Mouse (Mus musculus) small intestine, adult 10 weeks (tissue): ENCODE measurements around the gene Keg1. TPM values are rescaled to one million over a fixed set of nuclear protein-coding genes. Genes with fewer than 3 reads are reported as not detected.

Experiments used
- polyA plus RNA-seq: library from polyadenylated mRNA; stranded (reverse); fragments of 350-450 nt; fragmentation: Illumina TruSeq; extraction: RNeasy Lipid Tissue Mini Kit (QIAGEN cat#74804); gene quantifications from one replicate; pipeline ENCODE4 v1.2.3, GENCODE M21; 2014; ENCODE audit warnings: low replicate concordance

Keg1 gene
- 0.93 TPM for polyA plus RNA-seq

DNA sequence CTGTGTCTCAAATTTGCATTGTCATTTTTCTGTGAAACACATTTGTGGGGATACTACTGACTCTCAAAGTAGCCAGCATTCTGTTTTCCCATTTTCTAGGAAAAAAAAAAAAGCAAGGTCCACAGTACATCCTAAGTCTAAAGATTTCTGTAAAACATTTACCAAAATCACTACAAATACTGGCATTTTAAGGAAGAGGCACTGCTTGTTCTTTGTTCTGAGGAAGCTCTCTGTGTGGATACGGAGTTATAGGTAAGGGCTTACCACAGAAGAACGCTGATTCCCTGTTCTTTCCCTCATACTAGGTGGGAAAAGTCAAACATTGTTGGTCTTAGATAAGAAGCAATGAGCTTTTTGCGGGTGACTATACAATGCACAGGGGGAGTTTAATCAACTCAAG is at the start of gene Keg1:
Gene Keg1, plus strand, starts transcription at position 197 of the 400 bp plus-strand sequence.

DNA sequence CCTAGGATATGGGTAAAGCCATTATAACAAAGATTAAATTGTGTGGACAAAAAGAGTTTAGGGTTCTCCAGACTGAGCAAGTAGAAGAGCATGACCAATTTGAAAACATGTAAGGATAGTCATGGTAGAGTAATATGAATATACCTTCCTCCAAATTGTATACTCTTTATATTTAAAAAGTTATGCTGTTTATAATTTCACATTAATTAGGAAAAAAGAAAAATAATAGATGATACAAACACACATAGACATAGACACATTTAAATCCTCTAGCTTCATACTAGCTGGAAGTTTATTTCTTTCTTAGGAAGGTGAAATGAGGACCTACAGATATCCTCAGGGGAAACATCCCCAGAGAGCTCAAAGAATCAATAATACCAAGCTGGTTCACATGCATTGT is 25.4 kb upstream of the Keg1 start, which contains the start of gene Olfr1442:
Gene Olfr1442, plus strand, starts transcription at position 301 of the 400 bp plus-strand sequence.

DNA sequence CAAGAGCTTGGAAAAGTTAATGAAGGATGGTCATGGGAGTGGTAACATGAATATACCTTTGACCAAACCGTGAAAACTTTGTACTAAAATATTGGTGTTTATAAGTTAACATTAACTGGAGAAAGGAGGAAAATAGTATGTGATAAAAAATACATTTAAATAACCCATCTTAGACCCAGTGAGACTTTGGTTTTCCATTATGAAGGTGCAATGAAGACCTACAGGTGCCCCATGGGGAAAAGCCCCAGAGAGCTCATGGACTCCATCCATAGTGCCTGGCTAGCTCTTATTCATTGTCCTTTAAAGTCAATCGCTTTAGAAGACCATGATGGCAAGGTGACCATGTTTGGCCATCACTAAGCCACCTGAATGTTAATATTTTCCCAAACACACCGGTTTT is 17.8 kb upstream of the Keg1 start, which contains the start of gene Olfr1443:
Gene Olfr1443, plus strand, starts transcription at position 301 of the 400 bp plus-strand sequence.

DNA sequence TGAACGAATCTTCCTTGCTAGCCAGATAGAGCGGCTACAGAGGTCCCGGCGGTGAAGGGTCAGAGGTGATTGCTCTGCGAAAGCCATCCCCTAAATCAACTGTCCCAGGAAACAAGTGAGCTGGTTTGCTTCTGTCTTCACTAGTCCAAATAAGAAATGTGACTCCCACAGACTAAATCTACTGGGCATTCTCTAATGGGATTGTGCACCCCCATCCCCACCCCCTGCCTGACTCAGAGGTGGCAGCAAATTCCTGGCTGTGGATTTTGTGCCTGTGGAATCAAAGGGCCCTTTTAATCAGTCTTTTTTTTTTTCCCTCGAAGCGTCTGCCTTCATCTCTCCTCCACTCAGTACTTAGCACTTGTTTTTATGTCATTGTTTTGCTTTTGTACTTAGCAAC is 69.7 kb downstream of the Keg1 start, which contains the start of gene Cntf:
Gene Cntf, minus strand, starts transcription at position 325 of the 400 bp plus-strand sequence.

Other genes starting within 250 kb of the Keg1 start
- gene Mpeg1, start 235.0 kb upstream of the Keg1 start, polyA plus RNA-seq, result 68.6 TPM
- gene Dtx4, start 194.3 kb upstream of the Keg1 start, polyA plus RNA-seq, result 12.3 TPM
- gene Fam111a, start 150.0 kb upstream of the Keg1 start, polyA plus RNA-seq, result 37.2 TPM
- 1.7 TPM for gene Gm4952, start 95.8 kb upstream of the Keg1 start, polyA plus RNA-seq
- 1.3 TPM for gene Glyat, start 62.5 kb upstream of the Keg1 start, polyA plus RNA-seq
- not detected for gene Olfr1442, start 25.3 kb upstream of the Keg1 start, polyA plus RNA-seq
- gene Olfr1443, start 17.7 kb upstream of the Keg1 start, polyA plus RNA-seq, result not detected
- gene Cntf, start 69.8 kb downstream of the Keg1 start, polyA plus RNA-seq, result 2.5 TPM
- 170 TPM for gene Zfp91, start 100.3 kb downstream of the Keg1 start, polyA plus RNA-seq
- gene Lpxn, start 100.4 kb downstream of the Keg1 start, polyA plus RNA-seq, result 5.0 TPM
- gene Gm5244, start 150.9 kb downstream of the Keg1 start, polyA plus RNA-seq, result not detected
- not detected for gene Olfr1444, start 161.5 kb downstream of the Keg1 start, polyA plus RNA-seq
- not detected for gene Olfr1445, start 188.1 kb downstream of the Keg1 start, polyA plus RNA-seq
- gene Olfr1446, start 197.7 kb downstream of the Keg1 start, polyA plus RNA-seq, result not detected
- not detected for gene Olfr1447, start 208.0 kb downstream of the Keg1 start, polyA plus RNA-seq
- gene Olfr1448, start 228.6 kb downstream of the Keg1 start, polyA plus RNA-seq, result not detected
- gene Olfr1449, start 235.1 kb downstream of the Keg1 start, polyA plus RNA-seq, result not detected